Mouse (Mus musculus) stomach, embryonic 15.5 days (tissue): Measurements from ENCODE around the gene Arsb. TPM values are rescaled to one million over a fixed set of nuclear protein-coding genes. Genes with fewer than 3 reads are reported as not detected.

ENCODE experiments used
- ATAC-seq: fragments of 200-750 bp; cut with Nextera tagmentation; 2 replicates; pipeline ENCODE4 v1.8.0; 2017; ENCODE audit warnings: low read depth, moderate number of reproducible peaks, moderate TSS enrichment; ENCODE audit not compliant: insufficient read depth, low FRiP score
- H3K27ac ChIP-seq: fragments of 300-500 bp; sonication (generic); 2 replicates; pipeline ENCODE4 v1.5.1; 2015; ENCODE audit warnings: mild to moderate bottlenecking, inconsistent platforms
- H3K27me3 ChIP-seq: fragments of 300-500 bp; sonication (generic); replicated peaks from 2 replicates; pipeline ENCODE4 v1.6.1; 2015; ENCODE audit warnings: inconsistent platforms
- H3K36me3 ChIP-seq: fragments of 300-500 bp; sonication (generic); 2 replicates; pipeline ENCODE4 v1.6.1; 2015; ENCODE audit warnings: inconsistent platforms
- H3K4me1 ChIP-seq: fragments of 300-500 bp; sonication (generic); 2 replicates; pipeline ENCODE4 v1.6.1; 2015; ENCODE audit warnings: inconsistent platforms
- H3K4me2 ChIP-seq: fragments of 300-500 bp; sonication (generic); 2 replicates; pipeline ENCODE4 v1.6.1; 2015; ENCODE audit warnings: mild to moderate bottlenecking, inconsistent platforms
- H3K4me3 ChIP-seq: fragments of 300-500 bp; sonication (generic); replicated peaks from 2 replicates; pipeline ENCODE4 v1.5.1; 2015; ENCODE audit warnings: inconsistent platforms
- H3K9ac ChIP-seq: fragments of 300-500 bp; sonication (generic); 2 replicates; pipeline ENCODE4 v1.6.1; 2015; ENCODE audit warnings: inconsistent platforms
- H3K9me3 ChIP-seq: fragments of 300-500 bp; sonication (generic); 2 replicates; pipeline ENCODE4 v1.6.1; 2016; ENCODE audit warnings: inconsistent platforms
- WGBS: fragments of 180-500 bp; shearing (Covaris S2); methylation state at CpG from one replicate; pipeline ENCODE4 v1.1.7; 2015; 5-methylcytosine and 5-hydroxymethylcytosine counted together
- polyA plus RNA-seq: library from polyadenylated mRNA; unstranded; fragments of >200 nt; fragmentation: Nextera tagmentation; extraction: Ambion mirVana; gene quantifications from 2 replicates; pipeline ENCODE4 v1.2.1, GENCODE M21; 2015

Gene Arsb
- polyA plus RNA-seq, 1 experiment from 2014 or later = 10.5 TPM

GRCm38 (mm10) chr13:93829565-93830293 lies 58.3 kb downstream of the Arsb start:
- no peak overlapping the region for H3K27ac ChIP-seq
- H3K4me1 ChIP-seq = no peaks in the 10 kb centered on the region
- H3K27me3 ChIP-seq = no peaks in the 10 kb centered on the region
- H3K36me3 ChIP-seq = no peaks in the 10 kb centered on the region
- WGBS = 62% methylated on average over 2 of the region's 2 CpGs
- no peak for ATAC-seq
- no peak overlapping the region for H3K4me3 ChIP-seq
- H3K4me2 ChIP-seq = no peak overlapping the region
- no peak overlapping the region for H3K9ac ChIP-seq
- no peaks in the 10 kb centered on the region for H3K9me3 ChIP-seq

DNA sequence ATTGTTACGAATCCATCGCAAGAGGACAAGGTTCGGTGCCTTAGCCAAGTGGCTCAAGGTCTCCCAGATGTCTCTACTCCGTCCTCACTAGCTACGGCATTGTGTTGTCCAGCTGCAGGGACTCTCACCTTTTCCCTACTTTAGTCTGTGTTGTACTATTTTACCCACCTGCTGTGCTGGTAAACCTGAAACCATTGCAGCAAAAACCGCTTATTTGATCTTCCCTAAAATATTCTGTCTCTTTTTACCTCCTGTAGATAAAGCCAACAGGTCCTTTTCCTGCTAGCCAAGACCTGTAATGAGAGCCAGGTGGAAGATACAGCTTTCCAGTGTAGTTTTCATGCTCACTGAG lies 58.8 kb downstream of the Arsb start:
- ATAC-seq = no peak

DNA sequence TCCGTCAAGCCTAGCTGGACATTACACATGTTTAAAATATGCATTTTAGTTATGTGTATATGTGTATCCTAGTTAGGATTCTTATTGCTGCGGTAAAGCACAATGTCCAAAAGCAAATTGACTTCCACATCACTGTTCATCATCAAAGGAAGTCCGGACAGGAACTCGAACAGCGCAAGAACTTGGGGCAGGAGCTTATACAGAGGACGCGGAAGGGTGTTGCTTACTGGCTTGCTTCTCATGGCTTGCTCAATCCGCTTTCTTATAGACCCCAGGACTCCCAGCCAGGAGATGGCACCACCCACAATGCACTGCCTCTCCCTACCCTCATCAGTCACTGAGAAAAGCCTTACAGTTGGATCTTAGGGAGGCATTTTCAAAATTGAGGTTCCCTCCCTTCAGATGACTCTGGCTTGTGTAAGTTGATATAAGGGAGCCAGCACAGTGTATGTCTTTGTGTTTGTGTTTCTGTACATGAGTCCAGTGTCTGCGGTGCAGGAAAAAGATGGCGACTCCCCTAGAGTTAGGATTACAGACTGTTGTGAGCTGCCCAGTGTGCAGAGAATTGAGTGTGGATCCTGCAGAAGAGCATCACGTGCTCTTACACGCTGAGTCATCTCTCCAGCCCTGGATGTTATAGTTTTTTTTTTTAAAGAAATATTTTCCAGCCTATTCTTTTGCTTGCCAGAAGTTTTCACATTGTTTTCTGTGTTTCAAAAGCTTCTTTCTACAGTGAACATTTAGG lies 66.2 kb downstream of the Arsb start:
- Histone ChIP-seq H3K27me3 (no peaks in the 10 kb centered on the region), H3K4me1 (peaks cover 20% of the 10 kb centered on the region; the same call in 1 of the 2 replicates), H3K4me3 (no peak overlapping the region), H3K9me3 (no peaks in the 10 kb centered on the region), H3K27ac (peak overlapping the region; percentile 40; the same call in 1 of the 2 replicates), H3K4me2 (no peak overlapping the region), H3K36me3 (no peaks in the 10 kb centered on the region), H3K9ac (no peak overlapping the region)
- WGBS = 73% methylated on average over 12 of the region's 12 CpGs
- no peak for ATAC-seq

More for the DNA sequence above, 58.8 kb downstream of the Arsb start:
- no peak overlapping the region for H3K9ac ChIP-seq
- H3K27ac ChIP-seq = no peak overlapping the region
- H3K4me3 ChIP-seq = no peak overlapping the region
- no peaks in the 10 kb centered on the region for H3K9me3 ChIP-seq
- H3K4me2 ChIP-seq = no peak overlapping the region
- H3K27me3 ChIP-seq = no peaks in the 10 kb centered on the region
- WGBS = 86% methylated on average over 6 of the region's 6 CpGs
- H3K4me1 ChIP-seq = no peaks in the 10 kb centered on the region
- no peaks in the 10 kb centered on the region for H3K36me3 ChIP-seq

- Histone ChIP-seq H3K36me3 (no peaks in the 10 kb centered on the region), H3K4me2 (no peak overlapping the region; the same call in 1 of the 2 replicates), H3K4me1 (peaks cover 20% of the 10 kb centered on the region; the same call in 1 of the 2 replicates), H3K4me3 (no peak overlapping the region), H3K27me3 (no peaks in the 10 kb centered on the region), H3K9ac (no peak overlapping the region), H3K9me3 (no peaks in the 10 kb centered on the region), H3K27ac (peak overlapping the region; percentile 60)
- no peak for ATAC-seq
- 53% methylated on average over 8 of the region's 8 CpGs for WGBS
Measured at GRCm38 (mm10) chr13:93838431-93839136, 67.2 kb downstream of the Arsb start.

DNA sequence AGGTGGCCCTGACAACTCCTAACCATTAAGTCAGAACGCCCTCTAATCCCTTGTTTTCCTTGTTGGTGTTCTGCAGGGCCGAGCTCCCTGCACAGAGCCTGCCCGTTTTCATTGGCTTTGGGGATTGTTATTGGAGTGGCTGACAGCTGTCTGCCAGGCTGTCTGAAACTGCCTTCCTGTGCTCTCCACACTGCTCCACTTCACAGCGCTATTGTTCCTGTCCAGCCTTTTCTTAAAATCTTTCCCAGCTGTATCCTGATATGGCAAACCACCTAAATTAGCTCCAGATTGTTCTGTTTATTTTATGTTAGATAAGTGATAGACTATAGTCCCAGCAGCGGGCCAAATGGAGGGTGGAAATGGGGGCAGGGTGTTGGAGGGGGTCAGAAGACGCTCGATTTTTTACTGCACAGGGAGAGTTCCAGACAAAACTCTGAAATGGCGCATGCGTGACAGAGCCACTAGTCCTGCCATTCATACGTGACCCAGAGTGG lies 67.8 kb downstream of the Arsb start:
- H3K4me2 ChIP-seq = no peak overlapping the region; the same call in 1 of the 2 replicates
- H3K9me3 ChIP-seq = no peaks in the 10 kb centered on the region
- H3K4me1 ChIP-seq = peaks cover 20% of the 10 kb centered on the region; the same call in 1 of the 2 replicates
- H3K27ac ChIP-seq = peak overlapping the region; percentile 60
- peak; percentile 81 for ATAC-seq
- whole genome bisulfite sequencing = 23% methylated on average over 10 of the region's 10 CpGs
- no peaks in the 10 kb centered on the region for H3K36me3 ChIP-seq
- no peaks in the 10 kb centered on the region for H3K27me3 ChIP-seq
- no peak overlapping the region for H3K9ac ChIP-seq
- no peak overlapping the region for H3K4me3 ChIP-seq

DNA sequence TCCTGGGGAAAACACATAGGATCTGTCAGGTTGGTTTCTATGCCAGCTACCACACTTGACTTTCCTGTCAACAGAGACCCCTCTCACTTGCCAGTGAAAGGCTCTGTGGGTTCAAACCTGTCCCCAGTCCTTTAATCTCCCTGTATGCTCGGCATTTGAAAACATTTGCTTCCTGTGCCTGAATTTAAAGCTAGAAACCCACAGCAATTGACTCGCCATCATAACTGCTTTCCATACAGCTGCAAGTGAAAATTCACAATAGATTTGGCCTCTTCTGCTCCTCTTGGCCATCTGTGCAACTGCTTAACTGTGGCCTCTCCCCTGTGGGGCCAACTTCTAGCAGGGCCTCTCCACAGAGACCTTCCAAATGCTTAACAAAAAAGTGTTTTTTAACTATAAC lies 68.3 kb downstream of the Arsb start:
- Histone ChIP-seq H3K27me3 (no peaks in the 10 kb centered on the region), H3K9me3 (no peaks in the 10 kb centered on the region), H3K4me2 (no peak overlapping the region), H3K4me1 (peaks cover 20% of the 10 kb centered on the region; the same call in 1 of the 2 replicates), H3K9ac (no peak overlapping the region), H3K27ac (peak overlapping the region; percentile 60), H3K36me3 (no peaks in the 10 kb centered on the region), H3K4me3 (no peak overlapping the region)
- whole genome bisulfite sequencing = 39% methylated on average over 2 of the region's 2 CpGs
- ATAC-seq = no peak

DNA sequence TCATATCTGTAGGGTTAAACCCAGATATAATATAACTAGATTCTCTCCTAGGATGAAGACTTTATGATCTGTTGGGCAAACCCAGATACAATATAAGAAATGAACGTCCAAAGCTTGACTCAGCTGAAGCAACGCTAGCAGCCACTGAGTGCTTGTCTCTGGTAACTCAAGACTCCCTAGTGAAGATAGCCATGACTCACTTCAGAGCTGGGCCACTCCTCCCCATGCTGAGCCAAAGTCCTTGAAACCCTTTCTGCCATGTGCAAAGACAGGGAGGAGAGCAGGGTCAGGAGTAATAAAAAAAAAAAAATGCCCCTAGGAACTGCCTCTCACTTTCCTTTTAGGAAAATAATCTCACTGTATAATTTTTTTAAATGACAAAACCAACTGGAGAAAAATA lies 68.7 kb downstream of the Arsb start:
- no peak for ATAC-seq
- Histone ChIP-seq H3K4me1 (peaks cover 20% of the 10 kb centered on the region; the same call in 1 of the 2 replicates), H3K27me3 (no peaks in the 10 kb centered on the region), H3K36me3 (no peaks in the 10 kb centered on the region), H3K27ac (no peak overlapping the region), H3K4me2 (no peak overlapping the region), H3K9ac (no peak overlapping the region), H3K9me3 (no peaks in the 10 kb centered on the region), H3K4me3 (no peak overlapping the region)
- WGBS = 59% methylated on average over 2 of the region's 2 CpGs

DNA sequence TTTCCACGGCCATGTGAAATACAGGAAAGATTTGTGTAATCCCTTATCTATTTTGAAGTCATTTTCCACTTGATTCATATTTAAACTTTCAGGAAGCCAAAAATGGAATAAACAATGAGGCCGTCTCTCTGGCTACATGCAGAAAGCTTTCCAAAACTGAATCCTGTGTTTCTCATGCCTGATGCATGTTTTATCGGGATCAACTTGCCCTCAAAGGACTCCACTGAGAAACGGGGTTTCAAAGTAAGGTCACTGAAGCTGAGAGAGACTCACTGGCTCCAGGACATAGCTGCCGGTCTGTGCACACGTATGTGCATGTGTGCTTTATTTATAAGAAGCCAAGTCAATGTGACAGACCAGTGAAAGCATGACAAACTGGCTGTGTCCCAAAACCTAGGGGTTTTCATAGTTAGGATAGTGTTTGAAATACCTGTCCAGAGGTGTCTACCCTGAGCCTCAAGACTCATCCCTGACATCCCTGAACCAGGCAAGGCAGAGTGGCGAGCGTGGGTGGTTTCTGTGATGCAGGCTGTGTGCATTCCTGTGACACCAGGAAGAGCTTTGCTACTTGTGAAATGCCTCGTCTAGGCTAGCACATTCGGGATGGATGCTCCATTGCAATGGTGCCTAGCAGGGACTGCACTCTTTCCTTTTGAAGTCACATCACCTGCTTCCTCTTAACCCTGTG lies 75.5 kb downstream of the Arsb start:
- H3K4me2 ChIP-seq = no peak overlapping the region
- WGBS = 48% methylated on average over 10 of the region's 10 CpGs
- H3K4me3 ChIP-seq = no peak overlapping the region
- H3K9me3 ChIP-seq = no peaks in the 10 kb centered on the region
- H3K27ac ChIP-seq = no peak overlapping the region
- H3K36me3 ChIP-seq = no peaks in the 10 kb centered on the region
- H3K4me1 ChIP-seq = no peaks in the 10 kb centered on the region
- no peaks in the 10 kb centered on the region for H3K27me3 ChIP-seq
- H3K9ac ChIP-seq = no peak overlapping the region
- ATAC-seq = no peak

GRCm38 (mm10) chr13:93847614-93848013 lies 76.2 kb downstream of the Arsb start:
- no peaks in the 10 kb centered on the region for H3K27me3 ChIP-seq
- no peaks in the 10 kb centered on the region for H3K9me3 ChIP-seq
- H3K9ac ChIP-seq = no peak overlapping the region
- no peak overlapping the region for H3K4me3 ChIP-seq
- no peak overlapping the region for H3K4me2 ChIP-seq
- H3K36me3 ChIP-seq = no peaks in the 10 kb centered on the region
- no peaks in the 10 kb centered on the region; the same call in 1 of the 2 replicates for H3K4me1 ChIP-seq
- no peak for ATAC-seq
- H3K27ac ChIP-seq = no peak overlapping the region
- 51% methylated on average over 4 of the region's 4 CpGs for WGBS

DNA sequence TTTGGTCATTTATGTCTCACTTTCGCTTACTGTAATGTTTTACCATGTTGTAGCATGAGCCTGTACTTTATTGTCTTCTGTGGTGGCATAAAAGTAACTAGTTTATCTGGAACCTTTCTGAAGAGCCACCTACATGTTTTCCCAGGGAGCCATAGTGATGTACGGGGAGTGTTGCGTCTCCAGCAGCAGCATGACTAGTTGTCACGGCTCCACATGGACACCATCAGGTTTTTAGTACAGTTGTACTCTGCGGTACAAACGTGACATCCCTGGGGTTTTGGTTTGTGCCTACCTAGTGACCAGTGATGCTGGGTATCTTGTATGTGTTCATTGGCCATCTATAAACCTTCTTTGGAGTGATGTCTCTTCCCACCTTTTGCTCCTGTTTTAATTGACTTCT lies 77.2 kb downstream of the Arsb start:
- H3K4me2 ChIP-seq = no peak overlapping the region
- whole genome bisulfite sequencing = 88% methylated on average over 6 of the region's 6 CpGs
- no peak for ATAC-seq
- no peak overlapping the region for H3K27ac ChIP-seq
- no peaks in the 10 kb centered on the region; the same call in 1 of the 2 replicates for H3K4me1 ChIP-seq
- H3K36me3 ChIP-seq = no peaks in the 10 kb centered on the region
- H3K27me3 ChIP-seq = no peaks in the 10 kb centered on the region
- H3K9me3 ChIP-seq = no peaks in the 10 kb centered on the region
- H3K4me3 ChIP-seq = no peak overlapping the region
- H3K9ac ChIP-seq = no peak overlapping the region

DNA sequence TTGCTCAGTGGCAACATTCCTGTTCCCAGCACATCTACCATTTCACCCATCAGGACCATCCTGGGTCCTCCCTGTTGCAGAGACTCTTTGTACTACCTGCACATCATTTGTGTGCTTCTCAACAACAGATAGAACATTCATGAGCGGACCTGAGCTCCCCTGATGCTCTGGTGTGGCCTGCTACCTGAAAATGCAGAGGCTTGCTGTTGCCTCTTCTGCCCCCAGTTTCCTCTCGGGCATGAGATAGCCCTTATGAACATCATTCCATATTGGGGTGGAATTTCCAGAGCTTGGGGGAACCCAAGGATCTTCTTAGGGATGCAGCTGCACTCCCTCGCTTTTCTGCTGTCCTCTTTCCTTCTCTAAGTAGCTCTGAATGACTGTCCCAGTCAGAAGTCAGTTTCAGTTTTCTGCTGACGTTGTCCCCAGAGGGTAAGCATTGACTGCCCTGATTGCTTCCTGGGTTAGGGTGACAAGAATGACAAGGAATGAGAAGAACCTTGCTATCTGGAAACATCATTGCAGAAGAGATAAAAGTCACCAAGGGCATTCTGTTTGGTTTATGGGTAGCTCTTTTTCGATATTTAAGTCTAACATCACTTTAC lies 78.4 kb downstream of the Arsb start:
- 82% methylated on average over 5 of the region's 5 CpGs for WGBS
- Histone ChIP-seq H3K4me3 (no peak overlapping the region), H3K4me2 (no peak overlapping the region), H3K4me1 (no peaks in the 10 kb centered on the region; the same call in 1 of the 2 replicates), H3K9ac (no peak overlapping the region), H3K27me3 (no peaks in the 10 kb centered on the region), H3K27ac (no peak overlapping the region), H3K36me3 (no peaks in the 10 kb centered on the region), H3K9me3 (no peaks in the 10 kb centered on the region)
- ATAC-seq = no peak
